29 mouse cellular contexts compared by ENCODE assay signal in genomic region chr1:183163512-183164189, GRCm38 (mm10). TPM values are rescaled to one million over a fixed set of nuclear protein-coding genes. Genes with fewer than 3 reads are reported as not detected.
DNase-seq lines count a peak whose midpoint lies in the region; ATAC-seq and TF ChIP-seq lines count a peak whose summit lies in the region.
"Had no signal": no experiment of that assay in that cellular context is flagged by ENCODE, and none has a peak within 500 bp of the region (broad histone marks: within the 10 kb centered on the region; RNA-seq: fewer than 3 reads in every experiment).

No protein-coding gene starts in this region.

- DNase-seq in heart, embryonic 10.5 days (ENCODE audit: low spot score), result no peak
- no peak for DNase-seq in heart, adult 18-20 months
- DNase-seq in MEL (ENCODE audit: low read depth, low spot score), result no peak
- peak; percentile 51 for DNase-seq in embryonic facial prominence, embryonic 14.5 days (ENCODE audit: low spot score)
- no peak for DNase-seq in urinary bladder, postnatal 14 days (ENCODE audit: low spot score)
- no peak for DNase-seq in gastrocnemius, adult 8-10 months (ENCODE audit: low spot score in 2 of 2)
- DNase-seq in right cerebral cortex, postnatal 14 days, result no peak
- DNase-seq: adrenal gland, postnatal 25 days; cerebellum, adult 11-12 months; cerebellum, adult 9-11 months; embryo, embryonic 11 days; gastrocnemius, postnatal 25 days; heart, adult 2 months; heart, postnatal 36 days; kidney, adult 8-10 months; kidney, postnatal 10 days; spleen, adult 18-20 months had no signal

- H3K27ac ChIP-seq in heart, embryonic 10.5 days, result peak overlapping the region; percentile 31; the same call in 1 of the 2 replicates
- H3K27ac ChIP-seq in MEL (ENCODE audit: control insufficient read depth, low read depth, low read length), result no peak overlapping the region
- 0 out of 2 replicates have a peak overlapping the region, but pooled peaks have one; percentile 61 for H3K27ac ChIP-seq in embryonic facial prominence, embryonic 14.5 days (replicated peaks; ENCODE audit: low read depth, low read length)
- H3K27ac ChIP-seq in limb, embryonic 13.5 days, result peak overlapping the region; percentile 55
- H3K27ac ChIP-seq: heart, adult 2 months; heart, embryonic 15.5 days; hindbrain, embryonic 12.5 days; hindbrain, postnatal 0 days; intestine, embryonic 15.5 days; lung, embryonic 15.5 days; midbrain, embryonic 10.5 days; neural tube, embryonic 13.5 days had no signal

- no peaks in the 10 kb centered on the region for H3K27me3 ChIP-seq in heart, embryonic 10.5 days (ENCODE audit: insufficient read depth, poor library complexity, severe bottlenecking)
- H3K27me3 ChIP-seq in MEL (ENCODE audit: control insufficient read depth in 1 of 2, insufficient read depth in 2 of 2, low read length in 2 of 2), result no peaks in the 10 kb centered on the region
- H3K27me3 ChIP-seq in embryonic facial prominence, embryonic 14.5 days (replicated peaks; ENCODE audit: control insufficient read depth, insufficient read depth, low read length), result no peaks in the 10 kb centered on the region
- H3K27me3 ChIP-seq in limb, embryonic 13.5 days, result no peaks in the 10 kb centered on the region
- H3K27me3 ChIP-seq: heart, embryonic 15.5 days; hindbrain, embryonic 12.5 days; intestine, embryonic 15.5 days; lung, embryonic 15.5 days; neural tube, embryonic 13.5 days; Patski had no signal

- no peak for TF ChIP-seq POLR2A in MEL (IDR thresholded peaks at IDR 0.05; ENCODE audit: control insufficient read depth in 1 of 2, insufficient read depth in 1 of 2, low read depth in 1 of 2, low read length in 2 of 2, poor library complexity in 1 of 2)

- H3K79me2 ChIP-seq in MEL (ENCODE audit: control insufficient read depth, insufficient read depth, low read length, poor library complexity), result no peaks in the 10 kb centered on the region

- 69% methylated on average over 5 of the region's 5 CpGs for WGBS in heart, embryonic 10.5 days
- WGBS in embryonic facial prominence, embryonic 14.5 days, result 64% methylated on average over 5 of the region's 5 CpGs
- WGBS in limb, embryonic 13.5 days, result 19% methylated on average over 5 of the region's 5 CpGs

- peak; percentile 61 for ATAC-seq in embryonic facial prominence, embryonic 14.5 days (ENCODE audit: low read depth)
- peak; percentile 68 for ATAC-seq in limb, embryonic 13.5 days (ENCODE audit: low FRiP score, low read depth)
- ATAC-seq: forebrain, embryonic 14.5 days; hindbrain, postnatal 0 days; intestine, embryonic 15.5 days; Patski had no signal

- H3K4me1 ChIP-seq in heart, embryonic 10.5 days, result peaks cover 41% of the 10 kb centered on the region
- H3K4me1 ChIP-seq in MEL (ENCODE audit: control insufficient read depth in 1 of 2, insufficient read depth in 2 of 2, low read length in 2 of 2), result no peaks in the 10 kb centered on the region
- peaks cover 18% of the 10 kb centered on the region for H3K4me1 ChIP-seq in embryonic facial prominence, embryonic 14.5 days (ENCODE audit: control insufficient read depth, insufficient read depth, low read length)
- H3K4me1 ChIP-seq in limb, embryonic 13.5 days, result peaks cover 60% of the 10 kb centered on the region

- no peak overlapping the region for H3K4me2 ChIP-seq in embryonic facial prominence, embryonic 14.5 days (ENCODE audit: low read depth, low read length)
- H3K4me2 ChIP-seq in limb, embryonic 13.5 days (replicated peaks), result 0 out of 2 replicates have a peak overlapping the region, but pooled peaks have one; percentile 3
- H3K4me2 ChIP-seq: heart, embryonic 15.5 days; hindbrain, embryonic 12.5 days; intestine, embryonic 15.5 days; liver, embryonic 11.5 days; lung, embryonic 15.5 days; neural tube, embryonic 13.5 days had no signal

- no peaks in the 10 kb centered on the region for H3K9me3 ChIP-seq in heart, embryonic 10.5 days
- H3K9me3 ChIP-seq in MEL (replicated peaks; ENCODE audit: insufficient read depth, low read length), result no peaks in the 10 kb centered on the region
- H3K9me3 ChIP-seq in embryonic facial prominence, embryonic 14.5 days (ENCODE audit: control insufficient read depth, low read length), result no peaks in the 10 kb centered on the region
- no peaks in the 10 kb centered on the region for H3K9me3 ChIP-seq in limb, embryonic 13.5 days
- H3K9me3 ChIP-seq: G1E; heart, embryonic 15.5 days; hindbrain, embryonic 12.5 days; intestine, embryonic 15.5 days; lung, embryonic 15.5 days; neural tube, embryonic 13.5 days had no signal

- H3K36me3 ChIP-seq in heart, embryonic 10.5 days, result peaks cover 10% of the 10 kb centered on the region; the same call in 1 of the 2 replicates
- no peaks in the 10 kb centered on the region for H3K36me3 ChIP-seq in MEL (ENCODE audit: control insufficient read depth in 1 of 2, insufficient read depth in 2 of 2, low read length in 2 of 2)
- H3K36me3 ChIP-seq in embryonic facial prominence, embryonic 14.5 days (ENCODE audit: control insufficient read depth, insufficient read depth, low read length), result peaks cover 8% of the 10 kb centered on the region; the same call in 1 of the 2 replicates
- H3K36me3 ChIP-seq in limb, embryonic 13.5 days, result peaks cover 12% of the 10 kb centered on the region
- H3K36me3 ChIP-seq: heart, embryonic 15.5 days; intestine, embryonic 15.5 days; lung, embryonic 15.5 days had no signal

- H3K9ac ChIP-seq in MEL (ENCODE audit: control insufficient read depth, low read depth, low read length, poor library complexity, severe bottlenecking), result no peak overlapping the region
- H3K9ac ChIP-seq in embryonic facial prominence, embryonic 14.5 days (ENCODE audit: low read depth, low read length), result no peak overlapping the region
- H3K9ac ChIP-seq in limb, embryonic 13.5 days, result no peak overlapping the region
- H3K9ac ChIP-seq: heart, embryonic 15.5 days; hindbrain, embryonic 12.5 days; intestine, embryonic 15.5 days; lung, embryonic 15.5 days; neural tube, embryonic 13.5 days had no signal

- TF ChIP-seq CTCF in MEL (IDR thresholded peaks at IDR 0.05 in 2 of 3, conservative IDR thresholded peaks at IDR 0.05 in 1 of 3; ENCODE audit: control insufficient read depth in 1 of 3, insufficient read depth in 1 of 3, low read depth in 2 of 3, low read length in 3 of 3, poor library complexity in 1 of 3, severe bottlenecking in 1 of 3), result no peak

- TF ChIP-seq EP300 in MEL (IDR thresholded peaks at IDR 0.05; ENCODE audit: low read depth in 1 of 2, low read length in 2 of 2), result no peak

- TF ChIP-seq RAD21 in MEL (IDR thresholded peaks at IDR 0.05; ENCODE audit: low read depth, low read length), result no peak

- H3K4me3 ChIP-seq in heart, embryonic 10.5 days, result no peak overlapping the region
- H3K4me3 ChIP-seq in MEL (ENCODE audit: control insufficient read depth in 1 of 2, insufficient read depth in 1 of 2, low read depth in 2 of 2, low read length in 2 of 2), result no peak overlapping the region
- H3K4me3 ChIP-seq in embryonic facial prominence, embryonic 14.5 days (ENCODE audit: low read depth, low read length), result no peak overlapping the region
- H3K4me3 ChIP-seq in limb, embryonic 13.5 days, result no peak overlapping the region
- H3K4me3 ChIP-seq: heart, adult 2 months; heart, embryonic 15.5 days; hindbrain, embryonic 12.5 days; intestine, embryonic 15.5 days; lung, embryonic 15.5 days; midbrain, embryonic 10.5 days; neural tube, embryonic 13.5 days had no signal

TF ChIP-seq in MEL, 35 proteins besides CTCF, POLR2A, EP300 and RAD21:
- TF ChIP-seq ZKSCAN1 (IDR thresholded peaks at IDR 0.05; ENCODE audit: low read depth, low read length) (no peak), SMC3 (IDR thresholded peaks at IDR 0.05; ENCODE audit: low read depth, low read length) (no peak), JUND (IDR thresholded peaks at IDR 0.05; ENCODE audit: low read depth, low read length) (no peak), BHLHE40 (IDR thresholded peaks at IDR 0.05; ENCODE audit: borderline replicate concordance, low read depth, low read length) (no peak), USF1 (IDR thresholded peaks at IDR 0.05; ENCODE audit: low read depth, low read length) (0 out of 2 replicates have a peak, but pooled peaks have one; percentile 9)

RNA-seq across cellular contexts. Expression of gene Disp1, which starts 57.7 kb away (rescaled TPM):
- polyA plus RNA-seq in heart, embryonic 10.5 days (2016; fragmentation: Nextera tagmentation; extraction: Ambion mirVana), result 10.8 and 11.4 TPM in 2 replicates
- 1 to 10 TPM; 7.6 to 8.3 TPM for total RNA-seq in heart, adult 18-20 months (2021)
- 5.9 and 6.3 TPM in 2 replicates for total RNA-seq in MEL (2012; rRNA removed)
- 1 to 10 TPM in 1 of 2 experiments, not detected in 1; 9.9 TPM for polyA plus RNA-seq in MEL (2012; ENCODE audit: insufficient read depth in 1 of 2, insufficient read length in 2 of 2, low read depth in 1 of 2, low replicate concordance in 2 of 2, missing spikeins in 1 of 2)
- 17.9 and 21.7 TPM in 2 replicates for polyA plus RNA-seq in embryonic facial prominence, embryonic 14.5 days (2014; fragmentation: Nextera tagmentation; extraction: Ambion mirVana)
- polyA plus RNA-seq in limb, embryonic 13.5 days (2015; fragmentation: Nextera tagmentation; extraction: Ambion mirVana), result 29.3 and 34.0 TPM in 2 replicates
- 1 to 10 TPM; 1.8 to 2.9 (median 2.2) TPM for total RNA-seq in gastrocnemius, adult 8-10 months (2022)
